Mouse (Mus musculus) CD4-positive, CD25-positive, alpha-beta regulatory T cell (primary cell): Measurements from ENCODE around the gene Olfr547. TPM values are rescaled to one million over a fixed set of nuclear protein-coding genes. Genes with fewer than 3 reads are reported as not detected.

ENCODE experiments used
- polyA plus RNA-seq: library from polyadenylated mRNA; unstranded; fragments of 100-300 nt; shearing (Covaris generic); gene quantifications from one replicate; pipeline ENCODE4 v1.2.1, GENCODE M21; 2017

Gene Olfr547
- not detected for polyA plus RNA-seq

GRCm38 (mm10) chr7:102534449-102534848, at the start of gene Olfr547:
Gene Olfr547, plus strand, starts transcription at chr7:102534749.

GRCm38 (mm10) chr7:102488161-102488560, 46.4 kb upstream of the Olfr547 start, which contains the start of gene Olfr544:
Gene Olfr544, minus strand, starts transcription at chr7:102488313.

GRCm38 (mm10) chr7:102499473-102499872, 35.1 kb upstream of the Olfr547 start, which contains the start of gene Olfr545:
Gene Olfr545, minus strand, starts transcription at chr7:102499573.

GRCm38 (mm10) chr7:102540596-102540995, 6.0 kb downstream of the Olfr547 start, which contains the start of gene Olfr548-ps1:
Gene Olfr548-ps1, plus strand, starts transcription at chr7:102540896.

GRCm38 (mm10) chr7:102549570-102549969, 15.0 kb downstream of the Olfr547 start, which contains the start of gene Olfr549:
Gene Olfr549, plus strand, starts transcription at chr7:102549870.

GRCm38 (mm10) chr7:102564999-102565997, 30.7 kb downstream of the Olfr547 start, which contains the start of gene Trim21:
Gene Trim21, minus strand, starts transcription at chr7:102565486.

GRCm38 (mm10) chr7:102571142-102571541, 36.6 kb downstream of the Olfr547 start, which contains the start of gene Olfr550:
Gene Olfr550, plus strand, starts transcription at chr7:102571442.

Other genes starting within 250 kb of the Olfr547 start
- gene Rrm1, start 93.1 kb upstream of the Olfr547 start, polyA plus RNA-seq: 34.1 TPM
- 0.25 TPM for gene Olfr543, start 53.1 kb upstream of the Olfr547 start, polyA plus RNA-seq
- 0.07 TPM for gene Olfr544, start 46.4 kb upstream of the Olfr547 start, polyA plus RNA-seq
- not detected for gene Olfr545, start 35.2 kb upstream of the Olfr547 start, polyA plus RNA-seq
- not detected for gene Olfr548-ps1, start 6.1 kb downstream of the Olfr547 start, polyA plus RNA-seq
- gene Olfr549, start 15.1 kb downstream of the Olfr547 start, polyA plus RNA-seq: not detected
- gene Trim21, start 30.7 kb downstream of the Olfr547 start, polyA plus RNA-seq: 94.3 TPM
- gene Olfr550, start 36.7 kb downstream of the Olfr547 start, polyA plus RNA-seq: 0.04 TPM
- not detected for gene Olfr551, start 57.1 kb downstream of the Olfr547 start, polyA plus RNA-seq
- gene Olfr552, start 63.0 kb downstream of the Olfr547 start, polyA plus RNA-seq: not detected
- not detected for gene Olfr553, start 83.5 kb downstream of the Olfr547 start, polyA plus RNA-seq
- gene Olfr554, start 103.7 kb downstream of the Olfr547 start, polyA plus RNA-seq: 0.31 TPM
- gene Olfr555, start 124.1 kb downstream of the Olfr547 start, polyA plus RNA-seq: not detected
- gene Olfr556, start 130.2 kb downstream of the Olfr547 start, polyA plus RNA-seq: not detected
- 16.9 TPM for gene Trim68, start 152.6 kb downstream of the Olfr547 start, polyA plus RNA-seq
- not detected for gene Olfr557, start 161.2 kb downstream of the Olfr547 start, polyA plus RNA-seq
- not detected for gene Olfr558, start 167.5 kb downstream of the Olfr547 start, polyA plus RNA-seq
- not detected for gene Olfr33, start 184.3 kb downstream of the Olfr547 start, polyA plus RNA-seq
- not detected for gene Olfr559, start 192.7 kb downstream of the Olfr547 start, polyA plus RNA-seq
- gene Olfr560, start 224.6 kb downstream of the Olfr547 start, polyA plus RNA-seq: not detected
- not detected for gene Olfr78, start 224.7 kb downstream of the Olfr547 start, polyA plus RNA-seq
- not detected for gene Olfr561, start 236.5 kb downstream of the Olfr547 start, polyA plus RNA-seq